Mouse (Mus musculus) liver, adult 2 months (tissue): ENCODE measurements around the gene Igf2bp3.

ENCODE experiments used
- CTCF ChIP-seq: fragments of 200-500 bp; IDR thresholded peaks from 2 replicates; pipeline ENCODE4 v1.5.1; 2011; ENCODE audit warnings: low read depth, low read length, control low read depth
- POLR2A ChIP-seq: fragments of 200-500 bp; IDR thresholded peaks from 2 replicates; pipeline ENCODE4 v1.6.1; 2011; ENCODE audit warnings: low read length, control low read depth; ENCODE audit not compliant: insufficient read depth; ENCODE audit errors: extremely low read depth

- TF ChIP-seq CTCF (no peak), POLR2A (no peak)
Measured at GRCm38 (mm10) chr6:49208935-49209334, 5.8 kb downstream of the Igf2bp3 start.
